Mouse (Mus musculus) right cerebral cortex, adult 2 months (tissue): ENCODE data around the gene Thbd.

Experiments
- DNase-seq, 2 experiments: peaks; one replicate each; pipeline ENCODE4 v3.0.0; 2021 to 2022; ENCODE audit warnings: low spot score in 2 of 2

The Thbd gene

GRCm38 (mm10) chr2:148386927-148387326 lies 21.1 kb downstream of the Thbd start:
- no peak for DNase-seq

GRCm38 (mm10) chr2:148386476-148386875 lies 21.5 kb downstream of the Thbd start:
- no peak for DNase-seq

- no peak for DNase-seq
These were observed 26.9 kb downstream of the Thbd start for GRCm38 (mm10) chr2:148381076-148381475.

- no peak for DNase-seq
These were observed 28.0 kb downstream of the Thbd start for GRCm38 (mm10) chr2:148379899-148380413.

GRCm38 (mm10) chr2:148378817-148379342 lies 29.1 kb downstream of the Thbd start:
- DNase-seq: no peak

- DNase-seq: no peak
These were observed 32.5 kb downstream of the Thbd start for GRCm38 (mm10) chr2:148375326-148376150.

GRCm38 (mm10) chr2:148373602-148374071 lies 34.4 kb downstream of the Thbd start:
- DNase-seq: no peak

- DNase-seq: no peak
These were observed 36.0 kb downstream of the Thbd start for GRCm38 (mm10) chr2:148371743-148372630.

GRCm38 (mm10) chr2:148365227-148365626 lies 42.8 kb downstream of the Thbd start:
- DNase-seq: no peak

GRCm38 (mm10) chr2:148364536-148364935 lies 43.5 kb downstream of the Thbd start:
- peak; percentile 46 to 61 for DNase-seq

- no peak for DNase-seq
These were observed 50.8 kb downstream of the Thbd start for GRCm38 (mm10) chr2:148357145-148357544.
